Mouse (Mus musculus) induced T-regulatory cell, adult 2 months (primary cell): ENCODE results near the gene Mpig6b.
A peak's percentile ranks its signal among the peaks of the same experiment; 100 is the strongest.

Experiments
- DNase-seq: peaks from one replicate; pipeline ENCODE4 v3.0.0-alpha.2; 2012; ENCODE audit warnings: low read depth

Mpig6b gene

GRCm38 (mm10) chr17:35016791-35017705, 48.9 kb downstream of the Mpig6b start:
- peak; percentile 46 for DNase-seq

- DNase-seq, result no peak
These were observed 49.6 kb downstream of the Mpig6b start, which contains the start of gene Vwa7 for GRCm38 (mm10) chr17:35016376-35016775. TSS of gene Vwa7 (plus strand) at chr17:35016579.

GRCm38 (mm10) chr17:35015296-35015695, 50.7 kb downstream of the Mpig6b start:
- no peak for DNase-seq

GRCm38 (mm10) chr17:35013221-35013620, 52.8 kb downstream of the Mpig6b start:
- DNase-seq, result no peak
